Mouse (Mus musculus): ENCODE measurements around the gene Art3. TPM values are rescaled to one million over a fixed set of nuclear protein-coding genes. Genes with fewer than 3 reads are reported as not detected.

Art3 gene
- total RNA-seq, 1 experiment from 2014 or later, result not detected

Other genes with a start within 250 kb of the Art3 start
- 120 and 126 TPM in 2 replicates for gene G3bp2, start 248.1 kb upstream of the Art3 start, total RNA-seq (2017)
- 24.9 and 25.6 TPM in 2 replicates for gene Uso1, start 193.9 kb upstream of the Art3 start, total RNA-seq (2017)
- gene U90926, start 116.4 kb upstream of the Art3 start, total RNA-seq (2017), result not detected in 2 replicates
- not detected in 2 replicates for gene Ppef2, start 75.5 kb upstream of the Art3 start, total RNA-seq (2017)
- gene Naaa, start 53.7 kb upstream of the Art3 start, total RNA-seq (2017), result 3.4 and 8.2 TPM in 2 replicates
- 75.4 and 86.8 TPM in 2 replicates for gene Sdad1, start 21.3 kb upstream of the Art3 start, total RNA-seq (2017)
- gene Cxcl9, start 3.7 kb upstream of the Art3 start, total RNA-seq (2017), result 0.09 TPM in 1 of 2 replicates, not detected in the other
- gene Cxcl10, start 17.1 kb downstream of the Art3 start, total RNA-seq (2017), result 2.2 and 3.2 TPM in 2 replicates
- gene Nup54, start 103.4 kb downstream of the Art3 start, total RNA-seq (2017), result 71.8 and 82.3 TPM in 2 replicates
- 42.8 and 46.9 TPM in 2 replicates for gene Scarb2, start 175.0 kb downstream of the Art3 start, total RNA-seq (2017)
- gene Fam47e, start 223.2 kb downstream of the Art3 start, total RNA-seq (2017), result not detected in 2 replicates